Mouse (Mus musculus) embryonic facial prominence, embryonic 14.5 days (tissue): Measurements from ENCODE around the gene Trp53i11. TPM values are rescaled to one million over a fixed set of nuclear protein-coding genes. Genes with fewer than 3 reads are reported as not detected.

Experiments used
- ATAC-seq: fragments of 200-750 bp; cut with Nextera tagmentation; 2 replicates; pipeline ENCODE4 v1.8.0; 2017; ENCODE audit warnings: low read depth, moderate number of reproducible peaks, moderate TSS enrichment
- DNase-seq: peaks from one replicate; pipeline ENCODE4 v3.0.0-alpha.2; 2015; ENCODE audit warnings: low spot score
- H3K27ac ChIP-seq: fragments of 300-500 bp; sonication (generic); replicated peaks from 2 replicates; pipeline ENCODE4 v1.5.1; 2014; ENCODE audit warnings: low read depth, mild to moderate bottlenecking, low read length, moderate library complexity
- H3K27me3 ChIP-seq: fragments of 300-500 bp; sonication (generic); replicated peaks from 2 replicates; pipeline ENCODE4 v1.6.1; 2014; ENCODE audit warnings: low read length; ENCODE audit not compliant: control insufficient read depth, insufficient read depth
- H3K36me3 ChIP-seq: fragments of 300-500 bp; sonication (generic); 2 replicates; pipeline ENCODE4 v1.6.1; 2014; ENCODE audit warnings: low read length, mixed read lengths; ENCODE audit not compliant: control insufficient read depth, insufficient read depth
- H3K4me1 ChIP-seq: fragments of 300-500 bp; sonication (generic); 2 replicates; pipeline ENCODE4 v1.6.1; 2014; ENCODE audit warnings: antibody characterized with exemption, low read length; ENCODE audit not compliant: control insufficient read depth, insufficient read depth
- H3K4me2 ChIP-seq: fragments of 300-500 bp; sonication (generic); 2 replicates; pipeline ENCODE4 v1.6.1; 2014; ENCODE audit warnings: low read depth, mild to moderate bottlenecking, low read length, moderate library complexity, mixed read lengths
- H3K4me3 ChIP-seq: fragments of 300-500 bp; sonication (generic); 2 replicates; pipeline ENCODE4 v1.5.1; 2014; ENCODE audit warnings: low read depth, mild to moderate bottlenecking, low read length
- H3K9ac ChIP-seq: fragments of 300-500 bp; sonication (generic); 2 replicates; pipeline ENCODE4 v1.6.1; 2014; ENCODE audit warnings: low read depth, mild to moderate bottlenecking, low read length, moderate library complexity, mixed read lengths
- H3K9me3 ChIP-seq: fragments of 300-500 bp; sonication (generic); 2 replicates; pipeline ENCODE4 v1.6.1; 2016; ENCODE audit warnings: low read length; ENCODE audit not compliant: control insufficient read depth
- WGBS: fragments of 180-500 bp; shearing (Covaris S2); extraction: QIAGEN DNeasy Blood & Tissue Kit; methylation state at CpG from one replicate; pipeline ENCODE4 v1.1.7; 2014; 5-methylcytosine and 5-hydroxymethylcytosine counted together
- polyA plus RNA-seq: library from polyadenylated mRNA; unstranded; fragments of >200 nt; fragmentation: Nextera tagmentation; extraction: Ambion mirVana; gene quantifications from 2 replicates; pipeline ENCODE4 v1.2.1, GENCODE M21; 2014

Gene Trp53i11
- polyA plus RNA-seq, 1 experiment from 2014 or later, result 33.6 TPM

GRCm38 (mm10) chr2:93214192-93214591, 26.8 kb downstream of the Trp53i11 start:
- Histone ChIP-seq H3K27me3 (no peaks in the 10 kb centered on the region), H3K36me3 (0 out of 2 replicates have a peak, but pooled peaks cover 3% of the 10 kb centered on the region), H3K27ac (no peak overlapping the region), H3K9me3 (no peaks in the 10 kb centered on the region), H3K4me2 (no peak overlapping the region), H3K9ac (no peak overlapping the region), H3K4me3 (no peak overlapping the region), H3K4me1 (peaks cover 14% of the 10 kb centered on the region)
- ATAC-seq (no peak), DNase-seq (peak; percentile 36)
- 71% methylated on average over 1 of the region's 1 CpGs for WGBS

- no peak overlapping the region for H3K9ac ChIP-seq
- H3K36me3 ChIP-seq, result 0 out of 2 replicates have a peak, but pooled peaks cover 3% of the 10 kb centered on the region
- H3K4me2 ChIP-seq, result no peak overlapping the region
- H3K27ac ChIP-seq, result no peak overlapping the region
- no peaks in the 10 kb centered on the region for H3K27me3 ChIP-seq
- WGBS, result 69% methylated on average over 10 of the region's 10 CpGs
- peaks cover 14% of the 10 kb centered on the region for H3K4me1 ChIP-seq
- H3K9me3 ChIP-seq, result no peaks in the 10 kb centered on the region
- ATAC-seq (no peak), DNase-seq (no peak)
- no peak overlapping the region for H3K4me3 ChIP-seq
Measured at GRCm38 (mm10) chr2:93215790-93216189, 28.4 kb downstream of the Trp53i11 start.

GRCm38 (mm10) chr2:93217015-93217414, 29.7 kb downstream of the Trp53i11 start:
- ATAC-seq (peak; percentile 85), DNase-seq (peak; percentile 91)
- no peak overlapping the region for H3K4me3 ChIP-seq
- no peaks in the 10 kb centered on the region for H3K27me3 ChIP-seq
- no peak overlapping the region for H3K9ac ChIP-seq
- H3K4me2 ChIP-seq, result no peak overlapping the region
- no peaks in the 10 kb centered on the region for H3K36me3 ChIP-seq
- peaks cover 14% of the 10 kb centered on the region for H3K4me1 ChIP-seq
- H3K27ac ChIP-seq, result peak overlapping the region; percentile 34
- WGBS, result 14% methylated on average over 7 of the region's 7 CpGs
- H3K9me3 ChIP-seq, result no peaks in the 10 kb centered on the region

DNA sequence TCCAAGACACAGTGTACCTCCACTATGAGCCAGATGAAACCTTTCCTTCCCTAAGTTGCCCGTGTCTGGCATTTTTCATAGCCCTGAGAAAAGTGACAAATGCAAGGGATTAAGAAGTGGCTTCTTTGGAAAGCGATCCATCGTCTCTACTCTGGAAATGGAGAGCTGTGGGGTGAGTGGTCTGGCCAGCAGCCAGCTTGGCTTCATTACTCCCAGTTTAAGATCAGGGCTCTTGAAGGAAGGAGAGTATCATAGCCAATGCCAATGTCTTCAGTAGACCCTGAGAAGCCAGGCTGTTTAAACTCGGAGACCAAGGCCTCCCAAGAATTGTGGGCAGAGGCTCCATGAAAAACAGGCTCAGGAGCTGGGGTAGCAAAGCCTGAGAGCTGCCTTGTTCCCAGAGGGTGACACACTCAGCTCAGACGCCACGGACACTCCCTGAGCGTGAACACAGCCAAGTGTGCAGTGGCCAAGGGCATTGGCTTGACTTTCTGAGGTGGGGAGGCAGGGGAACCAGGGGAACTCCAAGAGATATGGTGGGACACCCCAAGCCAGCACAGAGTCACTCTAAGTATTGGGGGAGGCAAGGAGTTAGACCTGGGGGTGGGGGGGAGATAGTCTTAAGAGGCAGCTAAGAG, 31.1 kb downstream of the Trp53i11 start:
- WGBS, result 72% methylated on average over 7 of the region's 7 CpGs

DNA sequence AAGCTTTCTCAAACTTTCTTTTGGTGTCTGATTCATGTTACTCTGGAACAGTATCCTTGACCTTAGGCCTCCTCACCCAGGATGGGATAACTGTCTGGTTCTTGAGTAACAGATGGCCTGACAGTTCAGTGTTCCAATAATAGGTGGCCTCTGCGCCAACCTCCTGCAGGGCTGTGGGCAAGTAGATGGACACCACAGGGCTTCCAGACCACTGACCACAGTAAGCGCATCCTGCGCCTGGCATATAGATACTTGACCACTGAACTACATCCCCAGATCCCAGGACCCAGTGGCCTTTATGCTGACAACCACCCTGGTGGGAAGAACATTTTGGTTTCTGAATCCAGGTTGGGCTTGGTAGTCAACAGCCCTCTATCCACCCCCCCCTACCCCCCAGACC, 32.2 kb downstream of the Trp53i11 start:
- H3K36me3 ChIP-seq, result no peaks in the 10 kb centered on the region
- H3K27ac ChIP-seq, result no peak overlapping the region
- no peak overlapping the region for H3K4me3 ChIP-seq
- H3K9ac ChIP-seq, result no peak overlapping the region
- no peaks in the 10 kb centered on the region for H3K9me3 ChIP-seq
- no peak for ATAC-seq
- WGBS, result 91% methylated on average over 3 of the region's 3 CpGs
- no peak overlapping the region for H3K4me2 ChIP-seq
- no peak for DNase-seq
- H3K4me1 ChIP-seq, result peaks cover 14% of the 10 kb centered on the region
- no peaks in the 10 kb centered on the region for H3K27me3 ChIP-seq

More for the DNA sequence above, 31.1 kb downstream of the Trp53i11 start:
- Histone ChIP-seq H3K27ac (no peak overlapping the region), H3K9ac (no peak overlapping the region), H3K4me1 (peaks cover 14% of the 10 kb centered on the region), H3K4me2 (no peak overlapping the region), H3K9me3 (no peaks in the 10 kb centered on the region), H3K4me3 (no peak overlapping the region), H3K27me3 (no peaks in the 10 kb centered on the region), H3K36me3 (no peaks in the 10 kb centered on the region)
- DNase-seq (peak; percentile 35), ATAC-seq (no peak)

DNA sequence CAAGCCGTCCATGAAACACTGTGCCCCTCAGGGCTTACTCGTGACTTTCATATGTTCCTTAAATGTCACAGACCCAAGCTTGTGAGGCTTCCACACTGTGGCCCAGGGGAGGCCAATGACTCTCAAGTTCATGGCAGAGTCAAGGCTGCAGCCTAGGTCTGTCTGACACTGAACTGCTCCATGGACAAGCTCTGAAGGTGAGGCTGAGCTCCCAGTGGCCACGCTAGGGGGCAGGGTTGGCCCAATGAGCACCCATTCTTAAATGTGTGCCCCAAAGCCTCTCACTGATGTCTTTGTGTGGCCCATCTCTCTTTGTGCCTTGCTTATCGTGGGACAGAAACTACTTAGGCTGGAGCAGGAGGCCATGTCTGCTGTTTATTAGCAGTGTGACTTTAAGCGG, 33.1 kb downstream of the Trp53i11 start:
- Histone ChIP-seq H3K9ac (no peak overlapping the region), H3K27ac (no peak overlapping the region), H3K4me1 (peaks cover 14% of the 10 kb centered on the region), H3K4me3 (no peak overlapping the region), H3K27me3 (no peaks in the 10 kb centered on the region), H3K36me3 (no peaks in the 10 kb centered on the region), H3K9me3 (no peaks in the 10 kb centered on the region), H3K4me2 (no peak overlapping the region)
- DNase-seq (no peak), ATAC-seq (no peak)
- 65% methylated on average over 5 of the region's 5 CpGs for WGBS

DNA sequence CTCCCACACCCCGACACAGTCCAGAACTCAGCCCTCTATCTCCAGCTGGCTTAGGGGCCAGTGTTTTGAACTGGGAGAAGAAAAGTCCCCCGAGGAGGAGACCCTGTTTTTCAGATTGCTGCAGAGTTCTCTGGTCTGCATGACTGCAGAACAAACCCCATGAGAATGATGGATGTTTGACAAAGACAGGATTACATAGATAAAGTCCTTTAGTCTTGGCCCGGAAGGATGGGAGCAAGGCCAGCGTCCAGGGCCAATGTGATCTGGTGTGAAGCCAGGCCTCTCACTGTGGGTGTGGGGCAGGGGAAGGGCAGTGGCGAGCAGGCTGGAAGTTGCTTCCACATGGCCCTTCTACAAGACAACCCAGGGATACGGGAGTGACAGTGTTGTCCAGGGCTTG, 36.1 kb downstream of the Trp53i11 start:
- H3K4me2 ChIP-seq, result no peak overlapping the region
- no peaks in the 10 kb centered on the region for H3K36me3 ChIP-seq
- H3K9me3 ChIP-seq, result no peaks in the 10 kb centered on the region
- no peak overlapping the region for H3K9ac ChIP-seq
- H3K4me1 ChIP-seq, result peaks cover 23% of the 10 kb centered on the region
- ATAC-seq (no peak), DNase-seq (no peak)
- no peak overlapping the region for H3K27ac ChIP-seq
- WGBS, result 61% methylated on average over 6 of the region's 6 CpGs
- H3K27me3 ChIP-seq, result no peaks in the 10 kb centered on the region
- H3K4me3 ChIP-seq, result no peak overlapping the region

DNA sequence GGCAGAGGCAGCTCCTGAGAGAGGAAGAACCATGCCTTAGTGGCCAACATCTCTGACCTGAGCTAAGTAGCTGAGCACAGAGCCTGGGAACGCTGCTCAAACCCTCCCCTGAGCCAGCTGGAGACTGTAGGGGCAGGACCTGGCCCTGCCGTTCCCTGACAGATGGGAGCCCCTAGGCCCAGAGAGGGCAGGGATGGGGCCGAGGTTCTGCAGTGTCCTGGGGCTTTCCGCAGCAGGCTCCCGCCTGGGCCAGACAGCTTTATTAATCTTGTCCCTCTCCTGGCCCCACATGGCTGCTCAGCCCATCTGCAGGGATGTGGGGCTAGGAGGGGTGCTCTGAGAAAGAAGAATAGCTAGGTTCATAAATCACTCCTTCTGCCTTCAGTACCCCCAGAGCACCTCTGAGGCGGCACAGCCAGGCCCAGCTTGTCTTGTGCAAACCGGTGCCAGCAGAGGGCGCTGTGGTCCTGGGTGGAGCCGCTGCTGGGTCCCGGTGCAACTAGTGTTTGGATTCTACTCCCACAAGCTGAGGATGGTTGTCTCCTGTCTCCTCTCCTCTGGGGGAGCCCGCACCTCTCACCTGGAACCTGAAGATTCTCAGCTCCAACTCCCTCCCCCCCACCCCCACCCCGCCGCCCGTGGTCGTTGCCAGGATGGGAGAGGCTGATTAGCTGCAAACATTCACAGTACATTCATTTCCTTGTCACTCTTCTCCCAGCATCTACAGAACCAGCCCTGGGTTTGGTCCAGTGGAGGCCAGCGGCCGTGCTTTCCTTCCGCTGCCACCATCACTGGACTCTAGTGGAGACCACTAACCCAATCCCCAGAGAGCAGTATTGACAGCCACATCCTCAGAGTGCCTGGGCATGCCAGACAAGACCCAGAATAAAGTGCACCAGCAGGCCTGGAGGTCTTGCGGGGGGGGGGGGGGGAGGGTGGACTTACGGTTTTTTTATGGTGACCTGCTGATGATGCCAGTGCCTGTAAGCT, 39.6 kb downstream of the Trp53i11 start:
- Histone ChIP-seq H3K27ac (peak overlapping the region; percentile 39), H3K4me2 (no peak overlapping the region), H3K4me1 (peaks cover 20% of the 10 kb centered on the region), H3K36me3 (no peaks in the 10 kb centered on the region), H3K9me3 (no peaks in the 10 kb centered on the region), H3K9ac (no peak overlapping the region), H3K27me3 (no peaks in the 10 kb centered on the region), H3K4me3 (no peak overlapping the region)
- DNase-seq (peak; percentile 87), ATAC-seq (peak; percentile 73)
- WGBS, result 18% methylated on average over 19 of the region's 20 CpGs
